Mouse (Mus musculus) neural tube, embryonic 10.5 days (tissue): Measurements from ENCODE around the gene Tbxas1.

Experiments
- DNase-seq: peaks from one replicate; pipeline ENCODE4 v3.0.0-alpha.2; 2017; ENCODE audit warnings: low spot score; ENCODE audit errors: extremely low spot score

Gene Tbxas1

DNA sequence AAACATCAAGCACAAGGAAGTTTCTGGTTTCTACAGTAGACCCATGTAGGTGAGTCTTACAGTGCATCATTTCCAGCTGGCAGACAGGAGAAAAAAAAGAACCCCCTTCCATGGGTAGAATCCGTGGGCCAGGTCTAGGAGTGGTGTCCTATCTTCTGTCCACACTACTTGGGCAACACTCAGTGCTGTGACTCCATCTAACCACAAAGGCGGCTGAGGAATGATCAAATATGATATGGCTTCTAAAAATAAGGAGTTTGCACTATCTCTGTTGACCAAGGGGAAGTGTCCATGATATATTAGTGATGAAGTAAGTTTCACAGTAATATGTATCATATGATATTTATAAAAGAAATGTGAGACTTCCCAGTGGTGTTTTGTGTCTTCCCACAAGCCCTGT, 16.8 kb downstream of the Tbxas1 start:
- DNase-seq: no peak

DNA sequence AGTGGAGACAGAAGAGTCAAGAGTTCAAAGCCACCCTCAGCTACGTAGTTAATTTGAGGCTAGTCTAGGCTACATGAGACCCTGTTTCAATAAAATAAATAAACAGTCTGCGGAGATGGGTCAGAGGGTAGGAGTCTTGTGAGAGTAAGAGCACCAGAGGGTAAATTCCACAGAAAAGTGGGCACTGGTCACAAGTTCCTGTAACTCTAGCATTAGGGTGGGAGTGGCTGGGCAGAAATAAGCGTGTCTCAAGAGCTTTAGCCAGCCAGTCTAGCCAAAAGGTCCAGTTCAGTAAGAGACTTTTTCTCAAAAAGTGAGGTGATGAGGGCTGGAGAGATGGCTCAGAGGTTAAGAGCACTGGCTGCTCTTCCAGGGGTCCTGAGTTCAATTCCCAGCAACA, 18.4 kb downstream of the Tbxas1 start:
- DNase-seq: no peak

DNA sequence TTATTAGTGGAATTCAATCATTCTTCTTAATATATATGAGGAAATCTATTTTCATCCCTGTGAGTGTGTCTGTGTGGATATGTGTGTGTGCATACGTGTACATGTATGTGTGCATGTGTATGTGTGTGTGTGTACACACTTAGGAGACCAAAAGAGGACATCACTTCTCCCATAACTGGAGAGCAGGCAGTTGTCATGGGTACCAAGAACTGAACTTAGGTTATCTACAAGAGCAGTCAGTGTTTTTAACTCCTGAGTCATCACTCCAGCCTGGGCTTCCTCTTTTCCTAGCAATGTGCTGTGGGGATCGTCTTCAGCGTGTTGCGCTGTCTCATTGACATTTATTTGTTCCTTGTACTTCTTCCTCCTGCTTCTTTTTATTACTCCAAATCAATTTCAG, 24.9 kb downstream of the Tbxas1 start:
- no peak for DNase-seq

DNA sequence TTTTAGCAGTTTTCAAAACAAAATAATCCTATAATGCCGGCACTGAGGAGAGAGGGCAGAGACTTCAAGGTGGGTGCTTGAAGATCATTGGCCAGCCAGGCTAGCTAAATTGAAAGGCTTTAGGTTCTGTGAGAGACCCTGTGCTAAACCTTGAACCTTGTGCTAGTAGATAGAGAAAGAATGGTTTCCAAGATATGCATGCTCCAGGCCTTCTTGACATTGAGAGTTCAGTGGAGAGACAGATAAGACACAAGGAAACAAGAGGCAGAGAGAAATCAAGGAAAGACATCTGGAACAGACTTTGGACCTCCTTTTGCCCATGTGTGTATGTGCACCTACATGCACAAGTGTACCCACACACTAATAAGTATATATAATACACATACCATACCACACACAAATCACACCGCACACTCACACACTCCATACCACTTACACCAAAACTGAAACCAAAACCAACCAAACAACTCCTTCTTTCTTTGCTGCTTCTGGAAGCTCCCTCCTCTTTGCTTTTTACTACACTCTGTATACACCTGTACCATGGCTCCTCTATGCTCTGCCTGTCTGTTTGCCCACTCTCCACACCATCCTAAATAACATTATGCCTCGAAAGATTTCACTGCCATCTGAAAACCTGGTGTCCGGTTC, 25.4 kb downstream of the Tbxas1 start:
- DNase-seq: no peak

DNA sequence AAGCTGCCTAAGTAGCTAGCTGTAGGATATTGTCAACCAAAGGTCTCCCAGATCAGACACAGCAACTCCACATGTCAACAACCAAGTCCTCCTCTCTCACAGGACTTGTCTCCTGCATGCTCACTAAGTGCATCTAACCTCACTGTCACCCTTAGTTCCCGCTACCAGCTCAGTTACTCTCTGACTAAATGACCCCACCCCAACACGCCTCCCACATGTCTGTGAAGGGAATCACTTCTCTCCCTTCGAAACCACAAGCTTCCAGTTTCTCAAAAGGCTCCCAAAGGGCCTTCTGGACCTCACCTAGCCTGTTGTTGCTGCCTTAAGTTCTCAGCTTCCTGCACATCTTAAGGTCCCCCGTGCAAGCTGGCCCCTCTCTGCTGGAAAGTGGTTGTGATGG, 25.9 kb downstream of the Tbxas1 start:
- no peak for DNase-seq

DNA sequence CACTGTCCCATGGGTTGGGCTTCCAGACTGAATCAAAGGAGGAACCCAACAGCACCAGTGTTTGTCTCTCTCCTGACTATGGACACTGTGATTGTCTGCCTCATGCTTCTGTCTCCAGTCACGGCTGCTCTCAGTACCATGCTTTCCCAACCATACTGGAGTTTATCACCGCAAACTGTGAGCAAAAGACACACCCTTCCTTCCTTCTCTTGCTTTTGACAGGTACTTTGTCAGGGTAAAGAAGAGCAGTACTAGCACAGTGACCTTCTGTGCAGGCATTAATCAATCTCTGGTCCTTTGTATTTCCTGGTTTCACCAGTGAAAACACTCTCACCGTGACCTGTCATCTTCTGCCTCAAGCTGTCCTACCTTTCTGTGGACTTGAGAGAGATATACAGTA, 26.4 kb downstream of the Tbxas1 start:
- no peak for DNase-seq

DNA sequence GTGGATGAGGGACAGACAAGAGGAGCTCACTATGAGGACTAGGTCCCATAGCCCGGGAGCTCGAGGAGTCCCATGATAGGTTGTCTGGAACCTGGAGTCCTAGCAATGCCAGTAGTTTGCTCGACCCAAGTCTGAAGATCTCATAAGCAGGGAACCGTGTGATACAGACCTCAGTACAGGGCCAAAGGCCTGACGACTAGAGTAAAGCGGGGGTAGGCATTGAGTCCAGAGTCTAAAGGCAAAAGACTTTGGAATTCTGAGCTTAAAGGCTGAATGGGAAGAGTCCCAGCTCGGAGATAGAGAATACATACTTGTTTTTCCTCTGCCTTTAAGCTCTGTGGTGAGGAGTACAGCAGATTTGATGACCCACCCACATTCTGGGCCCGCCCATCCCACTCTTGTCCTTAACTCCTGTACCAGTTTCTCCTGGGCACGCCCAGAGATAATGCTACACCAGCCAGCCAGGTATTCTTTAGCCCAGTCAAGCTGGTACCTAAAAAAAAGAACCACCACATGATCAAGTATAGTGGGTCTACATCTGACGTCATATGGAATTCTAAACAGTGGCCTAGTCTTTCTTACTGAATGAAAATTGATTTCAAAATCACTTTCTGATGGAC, 27.7 kb downstream of the Tbxas1 start:
- DNase-seq: no peak

DNA sequence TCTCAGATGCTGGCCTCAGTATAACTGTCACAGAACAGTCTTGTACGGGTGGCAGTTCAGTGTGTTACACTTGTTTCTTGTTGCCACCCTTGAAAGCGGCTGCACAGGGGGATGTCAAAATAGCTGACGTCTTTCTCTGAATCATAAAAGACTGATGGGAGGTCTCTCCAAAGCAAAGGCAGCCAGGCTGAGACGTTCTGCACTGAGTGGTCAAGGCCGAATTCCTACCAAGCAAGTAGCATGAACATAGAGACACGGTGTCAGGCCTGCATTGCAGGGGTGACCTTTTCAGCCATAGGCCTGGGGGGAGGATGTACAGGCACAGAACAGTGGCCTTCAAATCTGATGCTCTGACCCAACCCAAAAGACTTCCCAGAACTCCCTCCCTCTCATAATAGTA, 30.8 kb downstream of the Tbxas1 start:
- no peak for DNase-seq

DNA sequence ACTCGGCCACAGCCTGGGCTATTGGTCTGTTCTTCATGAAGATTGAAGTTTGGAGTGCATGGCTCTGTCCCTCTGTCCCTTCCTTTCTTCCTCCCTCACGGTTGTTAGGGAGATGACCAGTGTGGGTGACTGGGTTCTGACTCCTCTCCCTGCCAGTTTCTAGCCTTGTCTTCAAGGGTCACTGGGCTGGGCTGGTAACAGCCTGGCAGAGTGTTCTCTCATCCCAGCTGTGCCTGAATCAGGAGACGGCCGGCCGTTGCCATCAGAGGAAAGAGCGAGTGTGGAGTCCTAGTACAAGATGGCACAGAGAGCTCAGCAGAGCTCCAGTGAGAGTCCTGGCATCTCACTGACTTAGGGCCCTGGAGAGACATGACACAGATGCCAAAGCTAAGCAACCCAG, 33.2 kb downstream of the Tbxas1 start:
- no peak for DNase-seq

DNA sequence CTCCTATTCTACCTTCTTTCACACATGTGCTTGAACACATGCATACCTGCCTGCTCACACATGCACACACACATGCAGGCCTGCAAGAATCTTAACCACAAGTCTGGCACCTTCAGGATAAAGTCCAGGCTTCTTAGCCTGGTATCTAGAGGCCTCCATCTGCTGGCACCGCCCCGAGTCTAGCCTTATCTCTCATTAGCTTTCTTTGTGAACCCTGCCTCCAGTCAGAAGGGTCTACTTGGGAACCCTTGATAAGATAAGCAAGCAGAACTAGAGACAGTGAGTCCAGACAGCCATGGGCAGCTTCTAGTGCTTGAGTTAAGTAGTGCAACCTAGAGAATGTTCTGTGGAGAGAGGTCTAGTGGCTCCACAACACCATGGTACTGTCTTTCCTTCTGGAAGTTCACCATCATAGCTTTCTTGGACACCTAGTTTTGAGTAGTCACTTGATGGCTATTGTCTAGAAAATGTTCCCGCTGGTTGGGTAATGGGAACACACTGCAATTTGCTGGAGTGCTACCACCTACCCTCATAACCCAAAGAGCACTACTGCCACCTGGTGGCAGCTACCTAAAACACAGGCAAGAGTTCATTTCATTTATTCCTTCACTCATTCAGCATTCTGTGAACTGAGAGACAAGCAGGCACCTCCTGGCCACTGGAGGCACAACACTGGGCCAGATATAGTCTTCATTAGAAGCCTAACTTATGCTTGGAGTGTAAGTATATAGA, 35.8 kb downstream of the Tbxas1 start:
- peak; percentile 66 for DNase-seq

DNA sequence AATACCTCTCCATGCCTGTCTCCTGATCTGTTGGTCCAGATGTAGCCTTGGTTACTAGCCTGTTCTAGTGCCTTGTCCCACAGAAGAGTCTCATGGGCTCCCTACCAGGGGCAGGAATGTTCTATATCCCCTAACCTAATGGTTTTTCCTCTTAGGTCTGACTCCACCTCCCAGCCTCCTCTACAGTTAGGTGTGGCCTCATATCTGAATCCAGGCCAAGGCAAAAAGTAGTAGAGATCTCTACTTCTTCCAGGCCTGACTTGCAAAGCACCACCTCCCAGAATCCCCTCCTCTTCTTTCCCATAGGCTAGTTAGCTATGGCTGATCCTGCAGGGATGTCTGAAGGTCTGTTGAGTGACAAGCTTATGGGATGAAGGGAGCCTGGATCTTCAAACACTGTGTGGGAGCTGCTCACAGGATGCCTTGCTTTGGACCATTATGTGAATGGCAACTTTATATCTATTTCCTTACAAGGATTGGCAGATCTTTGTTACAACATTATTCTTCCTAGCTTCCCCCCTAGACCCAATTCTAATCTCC, 37.0 kb downstream of the Tbxas1 start:
- DNase-seq: no peak

DNA sequence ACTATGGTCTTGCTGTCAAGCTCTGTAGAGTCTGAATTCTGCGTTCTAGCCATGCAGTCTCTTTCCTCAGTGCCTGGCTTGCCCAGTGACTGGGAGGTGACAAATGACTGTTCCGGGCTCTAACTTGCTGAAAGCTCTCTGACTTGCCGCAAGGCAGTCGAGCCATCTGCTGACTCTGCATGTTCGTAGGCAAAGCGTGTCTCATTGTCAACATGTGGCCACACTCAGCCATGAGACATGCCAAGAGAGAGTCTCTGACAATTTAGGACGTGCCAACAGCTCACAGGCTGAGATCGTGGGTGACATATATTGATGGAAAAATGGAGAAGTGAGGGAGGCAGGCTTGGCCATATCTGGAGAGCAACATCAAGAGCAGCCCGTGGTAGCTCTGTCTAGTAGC, 37.6 kb downstream of the Tbxas1 start:
- no peak for DNase-seq

DNA sequence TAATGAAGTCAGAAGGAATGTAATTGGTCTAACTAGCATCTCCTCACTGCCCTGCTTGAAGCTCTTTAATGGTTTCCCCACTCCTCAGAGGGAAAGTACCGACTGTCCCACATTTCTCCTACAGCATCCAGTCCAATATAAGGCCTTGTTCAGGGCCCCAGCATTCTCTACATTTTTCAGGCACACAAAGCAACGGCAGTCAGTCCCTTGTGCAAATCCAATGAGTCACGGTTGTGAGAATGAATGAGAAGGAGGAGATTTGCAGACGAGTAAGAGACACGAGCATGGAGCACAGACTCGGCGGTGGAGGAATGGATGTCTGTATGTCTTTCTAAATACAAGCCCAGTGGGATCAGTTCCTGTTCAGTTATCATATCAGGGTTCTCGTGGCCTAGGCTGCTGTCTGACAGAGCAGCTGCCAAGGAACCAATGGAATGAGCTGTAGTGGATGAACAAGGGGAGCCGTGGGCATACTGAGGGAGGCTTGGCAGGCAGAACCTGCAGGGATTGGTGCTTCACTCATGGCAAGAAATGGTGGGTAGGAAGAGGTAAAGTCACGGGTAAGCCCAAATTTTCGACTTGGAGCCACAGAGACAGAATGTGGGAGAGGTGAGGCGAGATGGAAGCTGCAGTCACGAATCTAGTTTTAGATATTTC, 38.3 kb downstream of the Tbxas1 start:
- DNase-seq: no peak

DNA sequence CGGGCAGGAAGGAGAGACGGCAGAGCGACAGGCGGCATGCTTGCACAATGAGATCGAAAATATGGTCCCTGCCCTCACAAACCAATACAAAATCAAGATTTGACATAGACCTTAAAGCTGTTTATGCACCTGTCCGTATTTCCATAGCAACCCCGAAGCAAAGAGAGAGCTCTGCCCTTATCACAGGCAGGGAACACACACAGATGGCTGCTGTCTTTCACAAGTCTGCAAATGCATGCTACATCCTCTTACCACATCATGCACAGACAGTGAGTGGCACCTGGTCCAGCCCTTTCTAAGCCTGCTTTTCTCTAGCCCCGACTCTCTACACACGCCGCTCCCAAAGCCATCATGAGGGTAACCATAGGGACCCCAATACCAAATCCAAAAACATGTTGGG, 39.0 kb downstream of the Tbxas1 start:
- DNase-seq: no peak

DNA sequence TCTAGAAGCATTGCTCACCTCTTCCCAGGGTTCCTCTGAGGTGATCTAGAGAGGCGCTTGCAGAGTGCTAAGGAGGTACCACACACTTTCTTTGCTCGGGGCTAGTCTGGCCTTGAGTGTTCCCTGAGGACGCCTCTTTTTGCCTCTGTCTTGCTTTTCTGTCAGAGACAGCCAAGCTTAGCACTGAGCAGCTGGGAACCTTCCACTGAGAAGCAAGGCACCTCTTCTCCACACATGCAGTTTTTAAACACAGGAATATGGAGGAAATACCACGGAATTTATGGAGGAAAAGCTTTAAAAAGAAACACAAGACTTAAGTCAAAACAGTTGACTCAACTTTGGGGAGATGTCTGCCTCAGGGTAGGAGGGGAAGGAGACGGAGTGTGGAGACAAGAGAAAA, 40.6 kb downstream of the Tbxas1 start:
- DNase-seq: no peak

DNA sequence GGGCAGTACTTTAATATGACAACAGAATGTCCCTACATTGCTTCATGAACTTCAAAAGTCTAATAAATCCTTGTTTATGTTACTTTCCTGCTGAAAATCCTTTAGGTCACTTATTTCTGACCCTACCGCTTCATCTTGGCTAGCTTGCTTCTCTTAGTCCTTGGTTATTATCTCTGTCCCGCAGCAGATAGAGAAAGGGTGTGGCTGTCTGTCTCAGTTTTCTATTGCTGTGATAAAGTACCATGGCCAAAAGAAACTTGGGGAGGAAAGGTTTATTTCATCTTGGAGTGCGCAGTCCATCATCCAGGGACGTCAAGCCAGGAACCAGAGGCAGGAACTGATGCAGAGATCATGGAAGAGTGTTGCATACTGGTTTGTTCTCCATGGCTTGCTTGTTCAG, 41.4 kb downstream of the Tbxas1 start:
- no peak for DNase-seq

DNA sequence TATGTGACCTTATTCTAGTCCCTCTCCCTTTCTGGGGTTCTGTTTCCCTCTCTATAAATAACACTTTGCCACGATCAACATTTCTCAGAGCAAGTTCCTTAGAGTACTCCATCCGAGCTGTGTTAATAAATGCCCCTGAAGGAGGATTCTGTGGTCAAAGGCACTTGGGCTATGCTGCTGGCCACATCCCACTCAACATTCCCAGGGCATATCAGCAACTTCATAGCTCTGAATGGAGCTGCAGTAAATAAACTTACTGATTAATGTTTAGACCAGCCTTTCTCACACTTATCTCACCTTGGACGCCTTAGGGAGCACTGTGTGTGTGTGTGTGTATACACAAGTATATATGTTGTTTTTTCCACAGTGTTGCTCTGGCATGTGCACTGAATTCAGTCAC, 42.2 kb downstream of the Tbxas1 start:
- no peak for DNase-seq

DNA sequence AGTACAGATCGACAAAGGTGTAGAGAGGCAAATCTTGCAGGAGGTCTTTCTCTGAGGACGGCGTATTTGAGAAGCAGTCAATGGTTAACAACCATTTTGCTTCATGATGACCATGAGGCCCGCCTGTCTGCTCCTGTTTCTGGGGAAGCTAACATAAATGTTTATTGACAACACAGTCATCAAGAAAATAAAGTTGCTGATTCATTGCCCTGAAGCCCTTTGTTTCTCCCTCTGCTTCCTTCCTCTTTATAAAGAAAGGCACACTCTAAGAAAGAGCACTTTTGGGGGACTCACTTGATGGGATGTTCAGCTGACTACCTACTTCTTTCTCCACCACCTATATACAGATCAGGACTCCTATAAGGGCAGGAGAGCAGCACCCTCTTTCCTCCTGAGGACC, 43.5 kb downstream of the Tbxas1 start:
- DNase-seq: no peak

DNA sequence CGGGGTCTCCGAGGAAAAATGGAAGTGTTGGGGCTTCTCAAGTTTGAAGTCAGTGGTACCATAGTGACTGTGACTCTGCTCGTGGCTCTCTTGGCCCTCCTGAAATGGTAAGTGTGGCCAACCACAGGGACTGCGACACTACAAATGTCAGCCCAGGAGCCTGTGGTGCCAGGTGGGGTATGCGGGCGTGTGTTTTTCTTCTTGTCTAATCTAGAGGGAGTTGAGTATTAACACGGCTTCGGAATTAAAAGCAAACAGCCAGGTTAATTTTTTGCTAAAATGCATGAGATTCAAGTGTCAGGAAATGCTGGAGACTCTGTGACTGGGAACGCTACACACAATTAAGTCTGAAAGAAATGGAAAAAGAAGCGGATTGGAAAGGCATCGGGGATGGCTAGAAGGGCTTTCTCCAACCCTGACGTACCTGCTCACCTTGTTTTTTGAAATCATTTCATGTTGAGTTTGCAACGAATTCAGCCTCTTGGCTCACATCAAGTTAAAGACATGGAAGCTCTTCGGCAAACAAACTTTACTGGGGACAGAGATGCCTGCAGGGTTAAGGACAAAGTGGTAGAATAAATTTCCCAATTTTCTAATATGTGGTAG, 44.0 kb downstream of the Tbxas1 start:
- no peak for DNase-seq

DNA sequence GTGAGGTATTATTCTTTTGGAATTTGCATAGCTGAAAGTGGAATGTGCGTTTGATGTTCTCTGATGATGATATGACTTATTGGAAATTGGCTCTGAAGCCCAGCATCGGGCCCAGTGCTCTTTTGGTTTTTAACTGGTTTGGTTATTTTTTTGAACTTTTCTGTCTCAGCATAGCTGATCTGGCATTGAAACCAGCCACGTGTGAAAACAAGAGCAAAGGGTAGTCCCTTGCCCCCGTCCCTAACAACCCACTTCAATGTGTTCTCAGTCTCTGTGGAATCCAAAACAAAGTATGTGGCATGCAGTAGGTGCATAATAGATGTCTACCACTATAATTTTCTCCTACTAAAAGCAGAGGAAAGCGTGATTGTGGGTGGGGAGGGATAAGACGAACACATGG, 44.9 kb downstream of the Tbxas1 start:
- no peak for DNase-seq

DNA sequence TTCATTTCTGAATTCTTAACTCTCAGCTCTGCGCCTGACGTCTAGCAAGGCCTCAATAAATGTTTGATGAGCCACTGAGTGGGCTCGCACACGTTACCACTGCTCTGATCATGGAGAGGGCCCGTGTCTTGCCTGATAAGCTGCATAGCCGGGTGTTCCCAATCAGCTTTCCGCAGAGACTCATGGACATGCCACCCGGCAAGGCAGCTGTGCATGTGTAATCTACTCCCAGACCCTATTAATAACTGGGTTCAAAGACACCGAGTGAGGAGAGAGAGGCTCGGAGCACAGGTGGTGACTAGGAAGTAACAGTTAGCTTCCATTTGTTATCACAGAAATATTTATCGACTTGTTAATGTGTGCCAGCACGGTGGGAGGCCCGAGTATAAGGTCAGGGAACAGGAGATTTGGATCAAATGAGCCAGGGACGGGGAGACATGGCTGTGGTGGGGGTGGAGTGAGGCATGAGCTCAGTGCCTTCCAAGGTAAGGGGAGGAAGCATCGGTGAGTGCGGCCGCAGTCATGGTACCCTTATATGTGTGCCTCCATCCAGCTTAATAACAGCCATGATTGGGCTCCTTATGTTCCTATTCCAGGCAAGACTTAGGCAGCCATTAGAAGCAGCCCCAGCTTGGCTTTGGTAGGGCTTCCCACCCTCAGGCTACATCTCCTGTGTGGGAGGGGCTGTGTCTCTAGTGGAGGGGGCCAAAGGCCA, 46.0 kb downstream of the Tbxas1 start:
- DNase-seq: no peak
